Mouse (Mus musculus): ENCODE measurements around the gene Tgfbr3.
"Not testable (repeated sequence)": the region's sequence is repeated elsewhere in the genome, so short reads cannot be mapped to it uniquely, and the experiment has no call there.

Gene Tgfbr3

DNA sequence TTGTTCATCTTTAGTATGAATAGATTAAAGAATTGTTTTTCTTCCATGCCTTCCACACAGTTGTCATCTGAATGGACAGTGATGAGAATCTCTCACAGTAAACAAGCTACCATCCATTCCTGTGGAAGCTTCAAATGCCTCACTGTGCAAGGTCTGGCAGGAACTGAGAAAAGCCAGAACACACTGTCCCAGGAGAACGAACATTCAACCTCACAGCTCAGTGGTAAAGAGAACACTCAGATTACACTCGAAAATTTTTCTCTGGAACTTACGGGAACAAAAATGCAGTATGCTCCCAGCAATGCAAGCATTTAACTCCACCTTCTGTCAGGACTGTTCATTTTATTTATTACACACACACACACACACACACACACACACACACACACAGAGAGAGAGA, 13.2 kb downstream of the Tgfbr3 start:
- no peak for DNase-seq

DNA sequence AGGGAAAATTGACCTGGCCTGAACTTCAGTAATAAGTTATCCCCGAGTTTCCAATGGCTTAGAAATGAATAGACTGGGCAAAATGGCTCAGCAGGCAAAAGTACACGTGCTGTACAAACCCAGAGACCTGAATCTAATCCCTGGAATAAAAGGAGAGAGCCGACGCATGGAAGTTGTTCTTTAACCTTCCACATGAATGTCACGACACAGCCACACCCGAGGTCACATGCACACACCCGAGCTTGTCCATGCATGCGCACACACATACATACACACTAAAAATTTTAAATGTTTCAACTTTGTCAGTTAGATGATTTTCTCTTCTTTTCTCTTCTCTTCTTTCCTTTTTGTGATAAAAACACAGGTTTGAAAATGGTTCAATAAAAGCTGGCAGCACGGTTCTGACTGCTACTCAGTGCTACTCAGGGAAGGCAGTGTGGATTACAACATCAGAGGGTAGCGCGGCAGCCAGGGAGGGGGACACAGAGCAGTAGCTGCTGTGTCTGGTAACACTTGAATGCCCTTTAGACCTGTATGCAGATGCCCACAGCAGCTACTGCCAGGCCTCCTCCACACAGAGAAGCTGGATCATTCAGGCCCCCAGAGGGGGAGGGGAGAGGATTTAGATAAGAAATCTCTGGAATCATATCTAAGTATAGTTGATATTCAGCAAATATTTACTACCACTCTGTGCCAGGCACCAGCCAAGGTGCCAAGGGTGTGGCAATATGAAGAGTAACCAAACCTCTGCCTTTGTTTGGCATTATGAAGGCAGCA, 17.0 kb downstream of the Tgfbr3 start:
- DNase-seq = no peak

DNA sequence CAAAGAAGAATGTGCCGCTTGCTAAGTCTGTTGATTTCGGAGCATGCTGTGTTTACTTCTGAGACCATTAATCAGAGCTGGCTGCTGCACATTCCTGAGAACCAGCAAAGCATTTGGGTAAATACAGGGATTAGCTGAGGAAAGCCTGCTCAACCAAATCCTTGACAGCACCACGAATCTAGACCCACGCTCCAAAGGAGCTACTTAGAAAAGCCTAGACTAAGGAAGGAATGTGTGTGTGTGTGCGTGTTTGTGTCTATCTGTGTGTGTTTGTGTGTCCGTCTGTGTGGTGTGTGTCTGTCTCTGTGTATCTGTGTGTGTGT, 20.5 kb downstream of the Tgfbr3 start:
- DNase-seq = no peak

DNA sequence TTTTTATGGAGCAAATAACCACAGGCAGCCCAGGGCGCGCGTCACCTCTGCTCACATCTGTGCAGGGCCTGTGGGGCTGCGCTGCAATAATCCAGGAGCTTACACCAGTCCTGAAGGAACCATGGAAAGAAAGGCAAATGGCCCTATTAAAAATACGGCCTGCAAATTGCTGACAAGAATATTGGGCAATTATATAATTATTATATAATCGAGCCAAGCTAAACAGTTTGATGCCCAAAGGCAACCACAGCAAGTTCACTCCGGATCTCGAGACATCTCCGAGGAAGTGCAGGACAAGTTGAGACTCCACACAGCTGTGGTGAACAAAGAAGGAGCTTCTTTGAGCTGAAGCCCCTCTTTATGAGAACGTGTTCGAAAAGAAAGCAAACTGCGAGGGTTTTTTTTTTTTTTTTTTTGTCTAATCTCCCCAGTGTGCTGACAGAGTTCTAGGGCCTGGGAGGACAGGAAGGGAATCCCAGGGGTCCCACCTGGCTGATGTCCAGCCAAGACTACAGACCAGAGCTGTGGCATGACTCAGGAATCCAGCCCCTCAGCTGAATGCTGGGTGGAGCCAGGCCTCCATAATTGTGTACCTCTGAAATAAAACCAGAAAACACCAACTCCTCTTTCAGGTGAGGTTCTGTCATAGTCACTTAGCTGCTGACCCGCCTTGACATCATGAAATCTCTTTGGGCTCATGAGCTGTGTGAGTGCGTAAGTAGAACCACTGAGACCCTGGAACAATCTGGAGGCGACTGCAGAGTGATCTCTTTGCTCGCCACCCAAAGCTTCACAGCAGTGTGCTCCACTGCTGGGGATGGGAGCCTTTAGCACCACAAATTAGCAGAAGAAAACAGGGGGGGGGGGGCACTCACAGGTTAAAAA, 21.1 kb downstream of the Tgfbr3 start:
- no peak for DNase-seq

DNA sequence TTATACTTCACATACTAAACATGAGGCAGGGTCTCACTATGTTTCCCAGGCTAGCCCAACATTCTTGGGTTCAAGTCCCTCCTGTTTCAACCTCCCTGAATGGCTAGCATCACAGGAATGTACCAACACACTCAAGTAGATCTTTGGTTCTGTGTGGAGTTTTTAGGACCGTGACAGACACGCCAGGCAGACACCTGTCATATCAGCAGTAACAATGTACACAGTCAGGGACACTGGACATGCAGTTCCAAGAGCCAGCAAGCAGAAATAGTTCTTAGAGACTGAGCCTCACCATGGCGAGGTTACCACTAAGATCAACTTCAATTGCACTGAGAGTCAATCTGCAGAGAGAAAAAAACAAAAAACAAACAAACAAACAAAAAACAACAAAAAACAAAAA, 22.9 kb downstream of the Tgfbr3 start:
- DNase-seq = no peak

DNA sequence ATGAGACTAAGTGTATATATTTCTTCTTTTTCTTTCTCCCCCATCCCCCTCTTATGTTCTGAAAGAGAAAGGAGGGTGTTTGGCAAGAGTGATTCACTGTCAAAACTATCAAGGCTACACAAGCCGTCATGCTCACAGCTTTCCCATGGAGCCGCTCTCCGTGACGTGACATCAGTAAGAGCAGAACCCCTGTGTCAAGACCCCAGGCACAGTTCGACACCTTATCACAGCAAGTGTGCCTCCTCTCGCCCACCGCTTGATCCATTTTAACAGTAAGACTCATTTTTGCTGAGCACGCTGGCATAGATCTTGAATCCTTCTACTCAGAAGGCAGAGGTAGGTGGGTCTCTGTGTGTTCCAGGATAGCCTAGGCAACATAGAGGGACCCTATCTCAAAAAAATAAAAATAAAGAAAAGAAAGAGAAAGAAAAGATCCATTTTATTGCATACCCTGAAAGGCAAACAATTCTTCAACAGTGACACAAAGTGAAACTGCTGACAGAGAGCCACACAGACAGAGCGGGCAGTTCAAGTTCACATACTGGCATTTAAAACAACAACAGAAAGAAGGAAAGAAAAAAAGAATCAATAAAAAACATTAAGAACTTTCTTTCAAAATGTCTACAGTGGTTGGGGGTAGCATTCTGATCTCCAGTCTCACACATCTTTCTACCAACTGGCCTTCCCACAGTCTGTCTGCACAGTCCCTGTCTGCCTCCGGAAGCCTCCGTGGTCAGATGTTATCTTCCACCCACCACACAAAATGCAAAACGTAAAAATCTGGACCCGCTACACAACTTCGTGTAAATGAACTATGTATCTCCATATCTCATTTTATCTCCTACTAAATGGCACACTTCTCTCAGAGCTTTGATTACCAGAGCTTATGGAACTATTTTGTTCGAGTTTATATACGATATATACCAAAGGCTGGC, 24.7 kb downstream of the Tgfbr3 start:
- no peak for DNase-seq

DNA sequence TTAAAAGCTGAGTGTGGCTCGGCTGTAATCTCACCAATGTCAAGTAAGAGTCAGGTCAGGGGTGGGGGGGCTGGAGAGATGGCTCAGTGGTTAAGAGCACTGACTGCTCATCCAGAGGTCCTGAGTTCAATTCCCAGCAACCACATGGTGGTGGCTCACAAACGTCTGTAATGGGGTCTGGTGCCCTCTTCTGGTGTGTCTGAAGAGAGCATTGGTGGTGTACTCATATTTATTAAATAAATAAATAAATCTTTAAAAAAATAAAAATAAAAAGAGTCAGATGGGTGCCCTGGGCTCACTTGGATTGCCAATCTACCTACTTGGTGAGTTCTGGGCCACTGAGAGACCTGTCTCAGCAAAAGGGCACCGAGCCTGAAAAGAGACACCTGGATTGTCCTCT, 25.6 kb downstream of the Tgfbr3 start:
- no peak for DNase-seq

DNA sequence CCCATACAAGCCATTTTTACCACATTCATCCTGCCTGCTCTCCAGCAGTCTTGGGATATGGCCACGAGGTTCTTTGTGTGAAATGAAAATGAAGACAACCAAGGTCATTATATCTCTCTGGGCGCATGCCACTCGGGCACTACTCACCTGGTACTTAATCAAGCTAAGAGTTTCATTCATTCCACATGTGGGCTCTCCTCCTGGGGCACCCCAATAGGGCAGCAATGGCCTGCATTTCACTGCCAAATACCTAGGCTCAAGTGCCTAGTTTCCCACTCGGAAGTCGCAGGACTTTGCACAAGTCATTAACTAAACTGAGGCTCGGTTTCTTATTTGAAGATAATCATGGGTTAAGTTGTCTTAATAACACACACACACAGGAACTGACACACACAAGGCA, 27.5 kb downstream of the Tgfbr3 start:
- no peak for DNase-seq

DNA sequence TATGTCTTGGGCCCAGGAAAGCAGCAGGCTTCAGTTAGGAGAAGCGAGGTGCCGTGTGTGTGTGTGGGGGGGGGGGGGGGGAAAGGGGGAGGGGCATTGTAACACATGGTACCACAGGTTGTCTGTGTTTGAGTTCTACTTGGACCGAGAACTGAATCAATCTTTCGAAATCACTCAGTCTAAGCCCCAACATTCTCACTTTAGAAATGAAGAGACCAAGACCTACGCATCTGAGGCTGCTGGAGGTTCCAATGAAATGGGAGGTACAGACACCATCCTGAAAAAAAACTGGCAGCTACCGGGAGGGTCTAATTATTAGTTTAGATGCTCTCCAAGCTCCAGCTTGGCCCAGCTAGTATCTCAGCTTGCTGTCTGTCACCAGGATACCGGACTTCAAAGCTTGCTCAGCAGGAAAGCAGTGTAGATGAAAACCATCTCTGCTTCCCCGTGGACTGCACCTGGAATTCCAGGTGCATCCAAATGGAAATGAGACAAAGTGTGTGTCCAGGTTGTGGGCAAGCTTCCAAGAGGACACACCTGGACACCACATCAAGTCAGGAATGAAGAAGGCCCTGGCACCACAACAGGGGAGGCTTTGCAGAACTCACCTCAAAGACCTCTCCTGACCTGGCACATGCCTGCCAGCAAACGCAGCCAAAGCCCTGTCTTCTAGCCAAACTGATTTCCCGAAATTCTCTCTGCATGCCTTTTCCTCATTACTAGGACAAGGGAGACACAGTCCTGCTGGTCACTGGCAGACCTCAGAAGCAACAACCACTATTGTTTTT, 28.5 kb downstream of the Tgfbr3 start:
- no peak for DNase-seq

DNA sequence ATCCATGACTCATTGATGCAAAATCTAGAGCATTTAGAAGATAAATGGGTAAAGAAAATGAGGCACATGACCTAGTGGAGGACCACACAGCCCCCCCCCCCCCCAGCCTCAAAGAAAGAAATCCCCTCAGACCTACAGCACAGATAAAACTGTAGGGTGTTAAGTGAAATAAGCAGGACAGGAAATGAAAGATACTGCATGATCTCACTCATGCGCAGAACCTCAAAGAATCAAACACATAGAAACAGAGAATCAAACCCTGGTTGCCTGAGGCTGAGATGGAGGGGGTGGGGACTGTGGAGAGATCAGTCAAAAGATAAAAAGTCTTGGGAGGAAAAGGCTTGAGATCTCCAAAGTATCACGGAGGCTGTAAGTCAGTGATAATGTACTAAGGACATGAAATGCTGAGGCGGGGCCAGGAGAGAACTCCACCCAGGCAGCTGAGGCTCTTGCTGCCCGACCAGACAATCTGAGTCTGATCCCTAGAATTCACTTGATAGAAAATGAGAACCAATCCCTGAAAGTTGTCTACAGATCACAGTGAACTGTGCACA, 29.9 kb downstream of the Tgfbr3 start:
- DNase-seq = no peak

DNA sequence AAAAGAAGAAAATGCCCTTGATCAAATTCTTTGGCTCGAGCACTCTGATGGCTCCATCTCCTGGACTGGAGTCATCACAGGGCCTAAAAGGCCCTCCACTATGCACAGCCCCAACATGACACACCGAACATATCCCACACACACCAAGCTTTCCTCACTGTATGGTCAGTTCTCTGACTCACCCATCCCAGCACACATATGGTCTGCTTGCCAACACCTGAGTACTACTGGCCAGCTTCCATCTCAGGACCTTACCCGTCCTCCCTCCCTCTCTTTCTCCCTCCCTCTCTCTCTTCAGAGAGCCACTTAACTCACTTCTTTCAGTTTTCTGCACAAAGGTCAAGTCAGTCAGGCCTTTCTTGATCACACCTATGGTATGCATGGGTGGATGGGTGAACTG, 36.0 kb downstream of the Tgfbr3 start:
- no peak for DNase-seq

DNA sequence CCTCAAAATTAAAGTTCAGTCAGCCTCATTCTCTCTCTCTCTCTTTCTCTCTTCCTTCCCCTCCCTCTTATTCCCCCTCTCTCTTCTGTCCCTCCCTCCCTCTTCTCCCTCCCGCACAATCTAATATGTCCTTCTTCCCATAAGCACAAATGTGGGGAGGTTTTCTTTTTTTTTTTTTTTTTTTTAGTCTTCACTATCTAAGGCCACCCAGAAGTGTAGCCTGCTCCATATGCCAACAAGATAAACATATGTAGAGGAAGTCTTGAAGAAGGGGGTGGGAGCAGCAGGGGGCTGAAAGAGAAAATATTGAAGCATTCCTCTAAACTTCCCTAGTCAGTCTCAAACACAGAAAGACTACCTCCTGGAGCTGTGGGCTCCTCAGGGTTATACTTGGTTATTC, 37.0 kb downstream of the Tgfbr3 start:
- DNase-seq = no peak

DNA sequence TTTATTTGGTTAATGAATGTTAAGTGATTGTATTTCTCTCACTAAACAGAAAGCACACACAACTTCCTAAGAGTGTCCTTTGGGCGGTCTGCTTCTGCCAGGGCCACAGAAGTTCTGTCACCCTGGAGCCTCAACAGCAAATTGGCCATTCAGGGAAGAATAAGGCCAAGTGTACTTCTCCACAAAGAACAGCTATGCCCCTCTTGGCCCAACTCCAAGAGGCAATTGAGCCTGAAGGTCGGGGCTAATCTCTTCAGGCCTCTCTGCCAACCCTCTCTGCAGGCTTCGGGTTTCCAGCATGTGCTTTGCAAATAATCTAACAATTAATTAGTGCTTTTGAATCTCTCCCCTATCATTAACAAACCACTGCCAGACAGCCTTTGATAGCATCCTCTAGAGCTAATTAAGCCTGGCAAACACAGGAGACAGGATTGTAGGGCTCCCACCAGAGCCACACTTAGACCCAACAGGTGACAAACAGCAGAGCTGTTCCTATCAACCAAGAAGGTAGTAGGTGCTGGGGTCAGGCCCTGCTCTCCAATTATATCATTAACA, 37.6 kb downstream of the Tgfbr3 start:
- peak; percentile 56 for DNase-seq

DNA sequence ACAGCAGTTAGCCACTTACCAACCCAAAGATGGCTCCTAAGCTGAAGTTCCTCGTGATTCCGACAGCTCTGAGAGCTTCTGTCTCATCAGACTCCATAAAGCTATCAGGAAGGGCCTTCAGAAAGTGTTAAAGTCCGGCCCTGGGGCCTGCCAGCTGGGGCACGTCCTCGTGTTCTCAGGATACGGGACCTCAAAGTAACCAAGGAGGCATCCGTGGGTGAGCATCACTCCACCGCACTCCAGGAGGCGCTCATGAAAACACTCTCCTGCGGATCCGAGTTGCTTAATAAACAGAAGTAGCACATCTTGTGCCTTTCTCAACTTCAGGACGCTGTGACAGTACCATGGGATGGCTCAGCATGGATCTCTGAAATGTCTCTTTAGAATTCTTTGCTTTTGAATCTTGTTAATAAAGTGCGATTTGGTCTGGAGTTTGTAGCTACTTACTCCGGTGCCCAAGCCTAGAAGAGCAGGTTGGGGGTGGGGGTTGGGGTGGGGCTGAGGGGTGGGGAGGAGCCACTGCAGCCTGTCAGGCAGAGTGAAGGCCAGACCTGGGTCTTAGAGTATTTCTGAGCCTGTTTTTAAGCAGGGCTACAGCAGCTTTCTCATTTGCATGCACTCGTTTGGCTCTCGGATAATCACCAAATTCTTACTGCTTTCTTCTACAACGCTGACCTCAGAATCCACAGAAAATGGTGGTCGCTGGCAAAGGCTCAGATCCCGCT, 38.7 kb downstream of the Tgfbr3 start:
- DNase-seq = no peak

DNA sequence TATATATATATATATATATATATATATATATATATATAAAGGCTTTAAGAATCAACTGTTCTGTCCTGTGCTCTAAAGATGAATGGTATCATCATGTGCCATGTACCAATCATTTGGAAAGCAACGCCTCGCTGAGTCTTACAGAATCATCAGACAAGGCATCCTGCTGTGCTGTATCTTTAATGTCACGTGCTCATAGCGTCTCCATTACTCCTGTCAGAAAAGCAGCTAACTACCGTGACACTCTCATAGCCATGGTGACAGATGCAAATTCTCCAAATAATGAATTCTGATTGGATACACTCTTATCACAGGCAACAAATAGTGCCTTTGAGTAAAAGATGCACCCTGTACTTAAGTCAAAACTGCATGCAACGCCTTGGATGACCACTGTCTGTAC, 40.7 kb downstream of the Tgfbr3 start:
- no peak for DNase-seq

DNA sequence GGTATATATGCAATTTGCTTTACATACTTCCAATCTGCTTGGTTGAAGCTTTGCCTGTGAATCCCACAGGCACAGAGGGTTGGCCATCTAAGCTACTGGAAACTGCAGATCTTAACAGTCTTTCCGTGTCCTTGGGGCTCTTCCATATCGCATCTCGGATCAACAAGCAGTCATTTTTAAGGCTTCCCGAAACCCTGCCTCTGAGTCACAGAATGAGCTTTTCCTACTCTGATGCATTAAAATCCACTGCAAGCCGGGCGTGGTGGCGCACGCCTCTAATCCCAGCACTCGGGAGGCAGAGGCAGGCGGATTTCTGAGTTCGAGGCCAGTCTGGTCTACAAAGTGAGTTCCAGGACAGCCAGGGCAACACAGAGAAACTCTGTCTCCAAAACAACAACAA, 41.1 kb downstream of the Tgfbr3 start:
- not testable (repeated sequence) for DNase-seq

DNA sequence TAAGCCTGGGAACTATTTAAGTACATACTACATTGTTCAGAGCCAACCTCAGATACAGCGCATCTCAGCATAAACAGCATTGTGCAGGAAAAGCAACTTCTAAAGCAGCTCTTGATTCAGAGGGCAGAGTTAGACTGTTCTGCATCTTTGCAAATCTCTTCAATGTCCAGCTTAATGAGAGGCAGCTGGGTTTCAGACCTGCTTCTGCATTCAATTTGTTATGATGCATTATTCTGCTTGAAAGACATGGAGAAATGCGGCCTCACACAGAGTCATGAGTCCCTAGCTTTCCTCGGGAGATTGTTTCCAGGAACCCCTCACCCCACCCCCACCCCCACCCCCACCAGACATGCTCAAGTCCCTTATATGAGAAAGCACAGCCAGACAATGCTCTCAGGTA, 41.6 kb downstream of the Tgfbr3 start:
- no peak for DNase-seq

DNA sequence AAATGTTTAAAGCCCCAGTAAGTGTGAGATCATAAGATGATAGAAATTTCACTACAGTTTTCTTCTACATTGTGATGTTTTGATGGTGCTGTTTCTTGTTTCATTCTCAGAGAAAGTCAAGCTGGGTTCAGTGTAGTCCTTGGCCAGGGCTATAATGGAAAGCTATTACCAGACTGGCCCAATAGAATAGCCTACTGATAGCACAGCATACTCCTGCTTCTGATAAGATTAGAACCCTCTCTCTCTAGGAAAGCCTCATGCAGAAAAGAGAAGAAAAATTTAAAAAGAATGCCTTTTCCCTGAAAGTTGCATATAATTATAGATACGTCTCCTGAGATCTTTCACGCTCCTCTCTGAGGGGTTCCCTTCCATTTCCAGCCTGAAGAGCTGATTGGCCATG, 46.0 kb downstream of the Tgfbr3 start:
- DNase-seq = no peak

DNA sequence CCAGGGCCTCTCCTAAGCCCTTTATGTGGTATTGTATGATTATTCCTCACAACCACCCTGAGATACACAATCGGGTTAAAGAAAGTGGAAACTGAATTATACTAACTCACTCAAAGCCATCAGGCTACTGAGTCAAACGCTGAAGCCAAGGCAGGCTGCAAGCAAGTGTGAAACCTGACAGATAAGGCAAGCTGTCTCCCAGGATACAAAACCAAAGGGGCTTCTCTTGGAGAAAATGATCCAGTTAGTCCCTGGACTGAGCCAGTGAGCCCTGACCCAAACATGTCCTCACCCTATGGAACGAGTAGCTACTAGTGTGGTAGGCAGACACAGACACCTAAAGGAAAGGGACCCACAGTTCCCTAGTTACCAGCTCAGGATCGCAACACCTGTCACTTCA, 46.4 kb downstream of the Tgfbr3 start:
- no peak for DNase-seq

DNA sequence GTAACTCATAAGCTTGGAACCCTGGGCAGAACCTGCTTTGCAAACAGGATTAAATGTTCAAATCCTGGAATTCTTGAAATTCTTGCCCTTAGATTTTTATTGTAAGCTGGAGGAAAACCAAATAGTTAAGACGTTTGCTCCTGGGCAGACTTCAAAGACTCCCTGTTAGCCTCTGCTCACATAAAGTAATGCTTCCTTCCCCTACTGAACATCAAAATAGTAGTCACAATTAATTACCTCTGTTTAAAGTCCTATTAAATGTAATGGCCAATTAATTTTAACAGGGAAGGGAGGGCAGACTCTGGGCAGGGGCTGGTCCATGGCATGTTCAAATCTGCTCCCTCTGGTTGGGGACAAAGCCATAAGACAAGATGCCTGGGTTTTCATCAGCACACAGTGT, 49.2 kb downstream of the Tgfbr3 start:
- DNase-seq = no peak

DNA sequence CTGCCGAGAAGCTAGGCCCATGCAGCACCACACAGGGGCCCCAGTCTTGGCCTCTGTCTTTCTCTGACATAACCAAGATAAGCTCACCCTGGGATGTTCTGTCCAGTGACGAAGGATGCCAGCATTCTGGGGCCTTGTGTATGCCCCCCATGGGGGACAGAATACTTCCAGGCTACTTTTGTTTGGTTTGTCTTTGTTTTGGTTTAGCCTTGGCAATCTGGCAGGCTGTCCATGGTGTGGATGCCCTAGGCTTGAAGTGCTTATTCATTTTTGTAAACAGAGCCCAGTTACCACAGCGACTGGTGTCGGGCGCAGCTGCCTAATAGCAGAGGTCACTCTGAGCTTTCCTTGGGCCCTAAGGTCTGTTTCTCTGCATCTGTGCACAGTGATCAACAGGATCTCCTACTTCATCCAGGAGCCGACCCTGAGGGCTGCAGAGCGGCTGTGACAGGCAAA, 51.4 kb downstream of the Tgfbr3 start:
- DNase-seq = no peak

Data from kidney, adult 18-20 months (tissue).